Mouse (Mus musculus): ENCODE measurements at regions not wholly inside any gene's neighbourhood (a gene's known extent, or its start where the extent isn't known, plus 50 kb on each side); places are given as distances from the start of the nearest gene placed in this dataset.

DNA sequence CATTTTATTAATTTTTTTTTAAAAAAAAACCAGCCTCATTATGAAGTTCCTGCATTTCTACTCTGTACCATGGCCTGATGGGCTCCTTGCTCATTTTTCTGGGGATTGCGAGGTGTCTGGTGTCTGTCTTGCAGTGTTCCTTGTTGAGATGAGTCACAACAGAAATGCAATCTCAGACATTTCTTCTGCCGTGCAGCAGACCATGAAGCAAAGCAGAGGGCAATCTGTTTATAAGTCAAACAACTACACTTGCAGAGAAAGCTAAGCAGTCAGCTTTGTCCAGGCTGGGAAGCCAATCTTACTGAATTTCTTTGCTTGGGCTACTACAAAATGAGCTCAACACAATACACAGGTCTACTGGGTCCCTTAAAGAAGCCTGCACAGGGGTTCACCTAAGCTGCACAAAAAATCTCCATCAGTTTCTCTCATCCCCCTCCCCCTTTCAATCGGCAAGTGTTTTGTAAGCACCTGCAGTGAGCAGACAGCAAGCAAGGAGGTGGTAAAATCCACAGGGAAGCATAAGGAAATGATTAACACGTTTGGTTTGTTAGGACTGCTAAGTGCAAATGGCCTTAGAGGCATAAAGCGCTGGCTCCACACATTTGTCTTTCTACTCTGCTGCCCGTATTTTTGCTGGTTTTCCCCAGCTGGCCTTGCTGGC, 171.0 kb upstream of the Dmrta1 start:
- no peak for ATAC-seq (replicated peaks; ENCODE audit: low FRiP score, low TSS enrichment, poor library complexity, severe bottlenecking)

DNA sequence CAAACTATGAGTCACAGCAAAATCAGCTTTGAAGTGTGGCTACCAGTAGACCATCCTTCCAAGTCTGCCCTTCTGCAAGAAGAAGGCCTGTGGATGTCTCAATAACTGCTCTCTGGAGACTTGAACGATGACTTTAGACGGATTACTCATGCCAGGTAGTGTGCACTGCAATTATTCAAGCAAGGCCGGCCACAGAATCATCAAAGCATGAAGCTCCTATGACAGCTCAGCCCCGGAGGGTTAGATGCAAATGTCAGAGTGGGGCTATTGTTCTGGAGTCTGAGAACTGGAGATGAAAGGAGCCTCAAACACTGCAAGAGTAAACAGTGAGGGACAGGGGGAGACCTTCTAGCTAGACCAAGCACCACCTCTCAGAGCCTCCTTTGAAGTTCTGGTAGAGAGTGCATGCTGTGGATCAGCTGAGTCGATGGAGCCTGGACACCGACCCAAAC, 173.8 kb upstream of the Dmrta1 start:
- ATAC-seq (replicated peaks; ENCODE audit: low FRiP score, low TSS enrichment, poor library complexity, severe bottlenecking): no peak

GRCm38 (mm10) chr4:89500232-89500631, 179.0 kb upstream of the Dmrta1 start:
- ATAC-seq (replicated peaks; ENCODE audit: low FRiP score, low TSS enrichment, poor library complexity, severe bottlenecking): 0 out of 2 replicates have a peak, but pooled peaks have one; percentile 61

DNA sequence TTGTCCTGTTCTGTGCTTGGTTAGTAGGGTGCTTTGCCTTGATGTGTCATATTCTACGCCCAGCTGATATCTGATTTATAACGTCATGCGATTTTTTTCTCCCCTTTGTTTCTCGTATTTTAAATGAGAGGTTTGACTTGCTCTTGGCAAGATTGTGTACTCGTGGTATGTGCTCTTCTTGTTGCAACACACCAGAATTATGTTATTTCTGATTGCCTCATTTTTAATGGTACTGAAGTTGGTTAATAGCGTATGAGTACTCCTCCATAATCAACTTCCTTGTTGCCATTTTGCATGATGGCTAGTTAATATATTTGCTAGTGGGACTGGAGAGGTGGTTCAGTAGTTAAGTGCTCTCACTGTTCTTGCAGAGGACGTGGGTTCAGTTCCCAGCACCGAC, 180.1 kb upstream of the Cdkn2b start:
- no peak for ATAC-seq (replicated peaks; ENCODE audit: low FRiP score, low TSS enrichment, poor library complexity, severe bottlenecking)

- no peak for ATAC-seq (replicated peaks; ENCODE audit: low FRiP score, low TSS enrichment, poor library complexity, severe bottlenecking)
Observed at GRCm38 (mm10) chr4:89487416-89488165, 176.8 kb upstream of the Cdkn2b start.

GRCm38 (mm10) chr4:89486963-89487362, 176.1 kb upstream of the Cdkn2b start:
- ATAC-seq (replicated peaks; ENCODE audit: low FRiP score, low TSS enrichment, poor library complexity, severe bottlenecking): peak; percentile 75

DNA sequence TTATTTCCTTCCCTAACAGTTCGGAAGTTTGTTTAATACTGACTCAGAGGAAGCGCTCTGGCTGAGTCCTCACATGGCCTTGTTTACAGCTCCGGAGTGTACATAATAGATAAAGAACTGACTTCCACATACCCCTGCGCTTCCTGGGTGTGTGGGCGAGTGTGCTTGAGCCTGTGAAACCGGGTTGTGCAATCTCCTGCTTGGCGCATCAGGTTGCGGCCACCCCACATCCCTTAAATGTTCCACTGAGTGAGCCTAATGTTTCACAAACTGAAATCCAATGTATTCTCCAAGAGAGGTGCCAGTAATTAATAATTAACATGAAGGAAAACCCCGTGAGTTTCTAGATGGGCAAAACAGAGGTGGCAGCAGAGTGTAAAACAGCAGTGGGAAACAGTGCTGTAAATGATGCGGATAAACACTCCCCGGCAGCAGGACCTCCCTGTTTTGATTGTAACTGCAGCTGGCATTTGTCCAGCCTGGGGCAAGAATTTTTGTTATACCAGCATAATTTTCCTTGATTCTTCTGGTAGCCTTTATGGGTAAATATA, 175.2 kb upstream of the Cdkn2b start:
- ATAC-seq (replicated peaks; ENCODE audit: low FRiP score, low TSS enrichment, poor library complexity, severe bottlenecking): peak; percentile 93

DNA sequence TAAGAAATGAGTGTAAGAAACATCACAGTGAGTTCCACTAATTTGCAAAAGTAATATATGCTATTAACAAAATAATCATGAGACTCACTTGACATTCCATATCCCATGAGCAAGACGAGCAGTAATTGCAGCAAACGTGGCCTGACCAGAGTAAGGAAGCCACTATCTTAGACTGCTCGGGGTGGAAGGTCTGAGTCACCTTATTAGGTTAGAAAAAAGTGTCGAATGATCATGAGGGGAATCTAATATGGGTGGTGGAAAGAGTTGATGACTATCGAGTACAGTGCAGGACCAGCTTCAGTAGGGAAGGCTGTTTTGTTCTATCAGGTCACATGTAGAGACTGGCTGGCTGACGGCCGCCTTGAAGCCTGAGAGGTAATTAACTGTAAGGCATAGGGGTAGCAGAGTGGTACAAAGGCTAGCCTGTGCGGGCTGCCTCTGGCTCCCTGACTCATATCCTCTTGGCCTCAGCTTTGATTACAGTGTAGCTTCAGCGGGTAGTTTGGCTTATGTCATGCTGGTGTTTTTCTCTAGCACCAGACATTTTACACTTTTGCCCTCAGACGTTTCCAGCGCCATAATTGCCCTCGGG, 167.9 kb upstream of the Cdkn2b start:
- no peak for ATAC-seq (replicated peaks; ENCODE audit: low FRiP score, low TSS enrichment, poor library complexity, severe bottlenecking)

DNA sequence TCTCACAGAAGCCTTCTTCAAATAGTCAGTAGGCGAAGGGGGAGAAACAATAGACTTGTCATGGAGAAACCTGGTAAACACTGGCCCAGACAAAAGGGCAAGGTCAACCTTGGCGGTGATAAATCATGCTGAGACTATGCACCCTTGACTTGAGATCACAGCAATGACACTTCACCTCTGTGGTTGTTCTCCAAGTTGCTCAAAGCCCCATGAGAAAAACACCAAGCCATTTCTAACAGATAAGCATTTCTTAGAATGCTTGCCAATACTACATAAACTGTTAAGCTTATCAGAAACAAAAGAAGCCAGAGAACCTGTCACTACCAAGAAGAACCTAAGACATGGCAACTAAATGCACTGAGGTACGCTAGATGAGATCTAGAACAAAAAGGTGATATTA, 165.0 kb upstream of the Cdkn2b start:
- ATAC-seq (replicated peaks; ENCODE audit: low FRiP score, low TSS enrichment, poor library complexity, severe bottlenecking): peak; percentile 84

- ATAC-seq (replicated peaks; ENCODE audit: low FRiP score, low TSS enrichment, poor library complexity, severe bottlenecking): peak; percentile 53
Observed at GRCm38 (mm10) chr4:89474836-89475541, 164.2 kb upstream of the Cdkn2b start.

- ATAC-seq (replicated peaks; ENCODE audit: low FRiP score, low TSS enrichment, poor library complexity, severe bottlenecking): 0 out of 2 replicates have a peak, but pooled peaks have one; percentile 42
Observed at GRCm38 (mm10) chr4:89471426-89471825, 160.6 kb upstream of the Cdkn2b start.

- no peak for ATAC-seq (replicated peaks; ENCODE audit: low FRiP score, low TSS enrichment, poor library complexity, severe bottlenecking)
Observed at GRCm38 (mm10) chr4:89470756-89471155, 159.9 kb upstream of the Cdkn2b start.

DNA sequence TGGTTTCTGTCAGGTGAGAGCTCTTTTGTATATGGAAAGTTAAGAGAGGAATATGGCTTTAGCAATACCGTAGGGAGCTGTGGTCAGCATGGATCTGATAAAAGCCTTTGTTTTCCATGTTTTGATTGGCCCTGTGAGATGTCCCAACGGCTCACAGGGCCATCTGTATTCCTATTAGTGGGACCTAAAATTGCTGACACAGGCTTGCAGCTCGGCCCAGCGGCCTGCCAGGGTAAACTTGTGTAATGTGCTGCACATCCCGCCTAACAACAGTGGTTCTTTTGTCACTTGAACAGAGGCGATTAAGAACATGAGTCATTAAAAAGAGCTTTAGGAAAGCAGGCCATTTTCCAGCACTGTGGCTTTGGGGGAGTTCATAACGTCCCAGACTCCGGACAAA, 159.0 kb upstream of the Cdkn2b start:
- ATAC-seq (replicated peaks; ENCODE audit: low FRiP score, low TSS enrichment, poor library complexity, severe bottlenecking): no peak

DNA sequence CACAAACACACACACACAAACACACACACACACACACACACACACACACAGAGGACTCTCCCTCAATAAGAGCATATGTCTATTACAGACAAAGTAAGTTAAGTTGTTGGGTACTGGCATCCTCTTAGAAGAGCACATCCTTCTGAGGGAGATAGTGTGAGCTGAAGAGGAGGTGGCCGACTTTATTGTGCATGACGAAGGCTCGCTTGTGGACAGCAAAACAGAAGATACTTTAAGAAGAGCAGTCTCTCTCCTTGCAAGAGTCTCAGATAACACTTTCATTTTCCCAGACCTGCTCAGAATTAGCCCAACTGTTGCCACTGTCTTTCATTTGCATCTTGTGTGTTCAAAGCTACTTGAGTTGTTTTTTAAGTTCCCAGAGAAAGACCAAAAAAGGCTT, 158.6 kb upstream of the Cdkn2b start:
- 0 out of 2 replicates have a peak, but pooled peaks have one; percentile 44 for ATAC-seq (replicated peaks; ENCODE audit: low FRiP score, low TSS enrichment, poor library complexity, severe bottlenecking)

DNA sequence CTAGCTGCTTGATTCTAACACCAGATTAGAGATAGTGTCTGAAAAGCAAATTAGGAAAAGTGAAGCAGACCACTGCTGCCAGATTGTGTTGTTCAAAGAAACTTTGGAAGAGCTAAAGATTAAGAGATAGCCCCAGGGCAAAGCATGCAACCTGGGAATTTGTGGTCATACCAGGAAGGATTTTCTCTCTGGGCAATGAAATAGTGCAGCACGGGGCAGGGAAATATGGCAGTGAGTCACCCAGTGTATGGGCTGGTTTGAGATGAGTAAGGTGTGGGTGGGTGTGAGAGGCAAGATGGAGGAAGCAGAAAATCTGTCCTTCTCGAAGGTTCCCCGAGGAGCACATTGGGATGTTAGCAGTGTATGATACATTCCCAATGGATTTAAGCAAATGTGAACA, 155.9 kb upstream of the Cdkn2b start:
- no peak for ATAC-seq (replicated peaks; ENCODE audit: low FRiP score, low TSS enrichment, poor library complexity, severe bottlenecking)

DNA sequence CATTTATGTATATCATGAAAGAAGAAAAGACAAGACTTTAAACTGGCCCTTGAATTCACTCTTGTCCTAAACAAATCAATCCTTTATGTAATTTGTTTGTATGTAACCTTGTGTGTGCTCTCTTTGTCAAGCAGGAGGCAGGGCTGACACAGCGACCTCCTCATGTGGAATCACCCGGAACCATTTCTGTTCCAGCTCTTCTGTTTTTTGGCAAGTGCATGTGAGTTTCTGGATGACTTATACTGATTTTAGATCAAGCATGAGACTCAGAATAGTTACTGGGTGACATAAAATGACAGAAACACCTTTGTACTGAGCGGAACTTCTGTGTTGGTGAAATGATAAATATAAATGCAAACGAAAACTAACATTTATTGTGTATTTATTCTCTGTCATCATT, 152.3 kb upstream of the Cdkn2b start:
- ATAC-seq (replicated peaks; ENCODE audit: low FRiP score, low TSS enrichment, poor library complexity, severe bottlenecking): no peak

- no peak for ATAC-seq (replicated peaks; ENCODE audit: low FRiP score, low TSS enrichment, poor library complexity, severe bottlenecking)
Observed at GRCm38 (mm10) chr4:89460170-89460762, 149.4 kb upstream of the Cdkn2b start.

- peak; percentile 81 for ATAC-seq (replicated peaks; ENCODE audit: low FRiP score, low TSS enrichment, poor library complexity, severe bottlenecking)
Observed at GRCm38 (mm10) chr4:89459346-89459666, 148.5 kb upstream of the Cdkn2b start.

DNA sequence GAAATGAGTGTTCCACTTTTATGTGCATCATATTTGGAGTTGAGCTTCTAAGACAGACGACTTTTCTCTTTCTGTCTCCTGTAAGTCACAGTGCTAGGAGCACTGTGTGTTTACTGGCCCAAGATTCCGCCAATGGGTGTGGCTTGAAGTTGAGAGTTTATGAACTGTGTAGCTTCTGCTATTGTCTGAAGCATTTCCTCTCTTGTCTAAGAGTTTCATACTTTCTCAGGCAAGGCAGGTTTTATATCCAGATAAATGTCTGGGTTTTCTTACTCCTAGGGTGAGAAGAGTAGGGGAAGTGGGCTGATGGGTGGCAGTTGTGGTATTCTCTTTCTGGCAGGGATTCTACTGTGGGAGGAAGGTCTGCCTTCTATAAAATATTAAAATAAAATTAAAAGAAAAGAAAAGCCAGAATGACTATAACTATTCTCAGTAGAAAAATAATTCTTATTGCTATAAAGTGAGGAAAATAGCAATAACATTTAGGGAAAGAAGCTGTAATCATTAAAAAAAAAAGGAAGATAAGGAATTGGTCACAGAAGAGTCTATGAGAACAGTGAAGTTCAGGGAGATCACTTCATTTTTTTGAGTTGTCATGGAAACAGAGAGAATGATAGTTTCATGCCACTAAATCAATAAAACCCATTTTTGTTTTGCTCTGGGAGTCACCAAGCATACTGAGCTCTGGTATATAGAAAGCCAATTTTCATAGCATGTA, 147.9 kb upstream of the Cdkn2b start:
- peak; percentile 63 for ATAC-seq (replicated peaks; ENCODE audit: low FRiP score, low TSS enrichment, poor library complexity, severe bottlenecking)

Data from megakaryocyte-erythroid progenitor cell, adult 5-6 weeks (primary cell).